Mouse (Mus musculus) embryonic fibroblast, embryonic 13.5 days (primary cell): ENCODE data around the gene Myl7. TPM values are rescaled to one million over a fixed set of nuclear protein-coding genes. Genes with fewer than 3 reads are reported as not detected.
"Not testable (repeated sequence)": the region's sequence is repeated elsewhere in the genome, so short reads cannot be mapped to it uniquely, and the experiment has no call there.

ENCODE experiments used
- H3K27ac ChIP-seq: 2 replicates; pipeline ENCODE4 v1.5.1; 2012; ENCODE audit warnings: low read length, control low read depth, inconsistent platforms; ENCODE audit not compliant: insufficient read depth
- H3K4me1 ChIP-seq: 2 replicates; pipeline ENCODE4 v1.6.1; 2011; ENCODE audit warnings: low read length; ENCODE audit not compliant: control insufficient read depth, insufficient read depth
- H3K4me3 ChIP-seq: 2 replicates; pipeline ENCODE4 v1.5.1; 2011; ENCODE audit warnings: mild to moderate bottlenecking, control low read depth, low read length; ENCODE audit not compliant: insufficient read depth
- CTCF ChIP-seq: IDR thresholded peaks from 2 replicates; pipeline ENCODE4 v1.5.1; 2011; ENCODE audit warnings: mild to moderate bottlenecking, control low read depth, low read length, moderate library complexity, borderline replicate concordance; ENCODE audit not compliant: insufficient read depth
- POLR2A ChIP-seq: IDR thresholded peaks from 2 replicates; pipeline ENCODE4 v1.6.1; 2011; ENCODE audit warnings: low read depth, mild to moderate bottlenecking, control low read depth, low read length, moderate library complexity
- polyA plus RNA-seq: library from polyadenylated mRNA; stranded (reverse); fragments of >200 nt; gene quantifications from 2 replicates; pipeline ENCODE4 v1.2.4, GENCODE M21; 2011; ENCODE audit warnings: low read depth; ENCODE audit not compliant: missing spikeins, insufficient read length

Myl7 gene
- polyA plus RNA-seq, 1 experiment: not detected

DNA sequence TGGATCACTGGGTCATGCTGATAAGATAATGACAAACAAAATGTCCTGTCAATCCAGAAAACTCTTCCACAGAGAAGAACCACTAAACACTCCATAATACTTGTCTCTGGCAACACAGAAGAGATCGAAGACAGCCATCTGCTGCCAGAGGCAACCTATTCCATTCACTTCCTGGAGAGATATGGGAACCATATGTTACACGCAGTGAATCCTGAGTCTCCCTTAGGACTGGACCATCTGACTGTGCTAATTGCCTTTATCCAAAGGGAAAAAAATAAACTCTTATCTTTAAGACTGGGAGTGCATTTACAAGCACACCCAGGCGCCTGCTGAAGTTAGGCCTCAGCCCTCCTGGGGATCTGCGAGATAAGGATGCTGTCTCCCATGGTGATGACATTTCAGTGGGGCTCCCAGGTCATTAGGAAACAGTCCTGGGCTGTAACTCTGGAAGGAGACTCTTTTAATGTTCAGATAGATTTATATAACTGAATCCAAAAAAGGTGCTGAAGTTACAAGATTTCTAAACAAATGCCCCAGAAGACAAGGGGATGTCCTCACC lies 5.7 kb downstream of the Myl7 start:
- no peak for TF ChIP-seq CTCF
- no peak for TF ChIP-seq POLR2A
- Histone ChIP-seq H3K27ac (no peak overlapping the region), H3K4me3 (no peak overlapping the region), H3K4me1 (peaks cover 7% of the 10 kb centered on the region)

- no peak for TF ChIP-seq CTCF
- Histone ChIP-seq H3K4me1 (peaks cover 9% of the 10 kb centered on the region), H3K27ac (no peak overlapping the region), H3K4me3 (no peak overlapping the region)
These were observed 6.4 kb downstream of the Myl7 start for GRCm38 (mm10) chr11:5892151-5892591.

DNA sequence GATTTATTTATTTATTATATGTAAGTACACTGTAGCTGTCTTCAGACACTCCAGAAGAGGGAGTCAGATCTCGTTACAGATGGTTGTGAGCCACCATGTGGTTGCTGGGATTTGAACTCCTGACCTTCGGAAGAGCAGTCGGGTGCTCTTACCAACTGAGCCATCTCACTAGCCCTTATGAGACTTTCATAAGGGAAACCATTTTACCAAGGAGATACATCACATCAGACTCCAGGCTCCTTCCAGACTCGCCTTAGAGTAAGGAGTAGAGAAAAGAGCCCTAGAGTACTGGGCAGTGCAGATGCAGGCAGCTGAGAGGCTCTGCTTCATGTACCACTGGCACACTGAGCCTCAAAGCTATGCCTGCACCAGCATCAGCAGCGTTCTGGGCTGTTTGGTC lies 10.0 kb downstream of the Myl7 start:
- not testable (repeated sequence) for H3K27ac ChIP-seq, H3K4me1 ChIP-seq, H3K4me3 ChIP-seq

- Histone ChIP-seq H3K4me1 (peaks cover 7% of the 10 kb centered on the region), H3K4me3 (no peak overlapping the region), H3K27ac (no peak overlapping the region)
- TF ChIP-seq CTCF (no peak), POLR2A (no peak)
These were observed 11.3 kb downstream of the Myl7 start for GRCm38 (mm10) chr11:5887250-5887649.

DNA sequence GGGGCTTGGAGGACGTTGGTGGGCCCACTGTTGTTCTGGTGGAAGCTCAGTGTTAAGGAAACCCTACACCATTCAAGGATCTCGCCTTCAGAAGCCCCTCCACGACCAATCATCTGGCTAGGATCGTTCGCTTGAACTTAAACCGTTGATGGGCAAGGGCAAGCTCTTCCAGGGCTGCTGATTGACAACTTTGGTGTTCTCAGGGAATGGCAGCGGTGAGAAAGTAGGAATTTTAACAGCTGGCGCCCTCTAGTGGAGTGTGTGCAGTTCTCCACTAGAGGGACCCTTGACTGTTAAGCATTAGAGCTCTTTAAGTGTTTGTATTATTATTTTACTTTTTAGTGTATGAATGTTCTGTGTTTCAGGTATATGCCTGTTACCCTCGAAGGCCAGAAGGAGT lies 12.4 kb downstream of the Myl7 start:
- H3K4me3 ChIP-seq: no peak overlapping the region
- TF ChIP-seq CTCF (no peak), POLR2A (no peak)
- no peak overlapping the region for H3K27ac ChIP-seq
- peaks cover 4% of the 10 kb centered on the region; the same call in 1 of the 2 replicates for H3K4me1 ChIP-seq

GRCm38 (mm10) chr11:5882518-5882917 lies 16.1 kb downstream of the Myl7 start:
- Histone ChIP-seq H3K4me1 (no peaks in the 10 kb centered on the region), H3K27ac (no peak overlapping the region)
- TF ChIP-seq CTCF (no peak), POLR2A (no peak)

DNA sequence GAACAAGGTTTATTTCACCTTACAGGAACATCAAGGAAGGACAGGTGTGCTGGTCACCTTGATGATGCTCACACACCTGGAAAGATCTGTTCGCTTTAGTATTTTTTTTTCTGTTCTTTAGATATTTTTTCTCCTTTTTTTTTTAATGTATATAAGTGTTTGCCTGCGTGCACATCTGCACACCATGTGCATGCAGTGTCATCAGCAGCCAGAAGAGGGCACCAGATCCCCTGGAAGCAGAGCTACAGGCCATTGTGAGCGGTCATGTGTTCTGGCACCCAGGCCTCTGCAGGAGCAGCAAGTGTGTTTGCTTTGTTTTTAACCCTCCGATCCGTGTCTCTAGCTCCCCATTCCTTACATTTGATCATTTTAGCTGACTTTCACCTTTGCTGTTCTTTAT lies 18.7 kb downstream of the Myl7 start:
- Histone ChIP-seq H3K4me3 (no peak overlapping the region), H3K27ac (no peak overlapping the region), H3K4me1 (0 out of 2 replicates have a peak, but pooled peaks cover 2% of the 10 kb centered on the region)
- TF ChIP-seq CTCF (peak; percentile 83), POLR2A (no peak)

More at GRCm38 (mm10) chr11:5882518-5882917, 16.1 kb downstream of the Myl7 start:
- H3K4me3 ChIP-seq: no peak overlapping the region

GRCm38 (mm10) chr11:5878661-5879060 lies 19.9 kb downstream of the Myl7 start:
- TF ChIP-seq CTCF (no peak), POLR2A (no peak)
- H3K4me1 ChIP-seq: 0 out of 2 replicates have a peak, but pooled peaks cover 2% of the 10 kb centered on the region
- H3K27ac ChIP-seq: peak overlapping the region; percentile 86
- H3K4me3 ChIP-seq: peak overlapping the region; percentile 28; the same call in 1 of the 2 replicates

- TF ChIP-seq POLR2A (peak; percentile 93), CTCF (no peak)
These were observed 20.6 kb downstream of the Myl7 start, which contains the start of gene Pold2 for GRCm38 (mm10) chr11:5877921-5878526. Gene Pold2, minus strand, starts transcription at chr11:5878292.

DNA sequence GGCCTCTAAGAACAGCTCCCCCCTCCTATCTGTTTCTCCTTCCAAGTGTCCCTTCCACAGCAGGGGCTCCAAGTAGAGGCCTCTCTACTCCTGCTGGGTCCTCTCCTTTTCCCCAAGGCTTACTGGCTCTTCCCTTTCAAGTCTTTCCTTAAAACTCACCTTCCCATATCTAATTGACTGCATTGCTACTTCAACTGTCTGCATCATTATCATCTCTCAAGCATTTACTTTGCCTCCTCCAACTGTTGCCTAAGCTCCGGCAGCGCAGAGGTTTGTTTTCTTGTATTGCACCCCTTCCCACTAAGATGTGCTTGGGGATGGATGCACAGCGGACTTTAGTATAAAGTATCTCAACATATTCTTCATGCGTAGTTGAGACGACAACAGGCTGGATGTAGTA lies 21.2 kb downstream of the Myl7 start:
- H3K4me1 ChIP-seq: 0 out of 2 replicates have a peak, but pooled peaks cover 2% of the 10 kb centered on the region
- no peak for TF ChIP-seq POLR2A
- no peak for TF ChIP-seq CTCF
- H3K4me3 ChIP-seq: peak overlapping the region; percentile 72
- no peak overlapping the region for H3K27ac ChIP-seq

More at GRCm38 (mm10) chr11:5877921-5878526, 20.6 kb downstream of the Myl7 start, which contains the start of gene Pold2:
- Histone ChIP-seq H3K4me1 (0 out of 2 replicates have a peak, but pooled peaks cover 2% of the 10 kb centered on the region), H3K4me3 (peak within 1 kb of the TSS; percentile 72), H3K27ac (peak within 1 kb of the TSS; percentile 86)
